Mouse (Mus musculus) leukemia stem cell, adult 10-12 weeks (primary cell): ENCODE data around the gene Arrdc4. TPM values are rescaled to one million over a fixed set of nuclear protein-coding genes. Genes with fewer than 3 reads are reported as not detected.

ENCODE experiments used
- polyA plus RNA-seq: library from polyadenylated mRNA; stranded (reverse); fragments of >175 nt; gene quantifications from 2 replicates; pipeline ENCODE4 v1.2.3, GENCODE M21; 2012; ENCODE audit warnings: low replicate concordance

Arrdc4 gene
- 0.88 and 0.93 TPM in 2 replicates for polyA plus RNA-seq

DNA sequence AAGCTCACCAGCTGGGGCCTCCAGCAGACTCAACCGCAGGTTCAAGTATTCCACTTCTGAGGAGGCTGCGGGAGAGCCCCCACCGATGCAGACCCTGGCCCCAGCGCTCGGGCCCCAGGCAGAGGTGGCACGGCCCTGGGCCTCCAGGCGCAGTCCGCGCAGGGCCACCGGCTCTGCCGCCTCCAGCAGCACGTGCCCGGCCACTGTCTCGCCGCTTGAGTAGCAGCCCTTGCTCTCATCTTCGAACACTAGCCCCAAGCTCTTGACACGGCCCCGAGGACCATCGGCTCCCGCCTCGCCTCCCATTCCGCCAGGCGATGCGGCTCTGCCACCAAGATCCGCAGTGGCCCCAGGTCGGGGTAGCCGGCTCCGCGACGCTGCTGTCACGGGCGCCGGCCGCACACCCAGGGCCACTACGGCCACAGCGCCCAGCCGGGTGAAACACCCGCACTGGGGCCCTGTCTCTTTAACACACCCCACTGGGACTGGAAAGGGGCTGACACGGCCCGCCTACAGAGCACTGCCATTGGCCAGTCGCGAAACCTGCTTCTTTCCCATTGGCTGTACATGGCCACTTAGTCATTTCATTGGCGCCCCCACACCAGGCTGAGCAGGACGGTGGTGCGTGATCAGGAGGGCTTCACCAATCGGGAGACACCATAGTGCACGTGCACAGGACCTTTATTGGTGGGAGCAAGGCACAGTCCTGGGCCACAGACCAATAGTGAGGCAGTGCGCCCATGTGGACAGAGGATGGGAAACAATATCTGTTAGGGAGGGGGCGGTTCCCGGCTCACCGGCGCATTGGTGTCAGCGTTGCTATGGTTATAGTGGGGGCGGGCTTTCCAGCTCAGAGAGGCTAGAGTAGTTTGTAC, at the start of gene Arrdc4:
Gene Arrdc4, minus strand, starts transcription at position 481 of the 875 bp plus-strand sequence.

